Mouse (Mus musculus): ENCODE measurements around the gene Ccl12. TPM values are rescaled to one million over a fixed set of nuclear protein-coding genes. Genes with fewer than 3 reads are reported as not detected.

Gene Ccl12
- 32.4 and 37.7 TPM in 2 replicates for polyA plus RNA-seq (2015; fragmentation: Nextera tagmentation; extraction: Ambion mirVana)

GRCm38 (mm10) chr11:82101529-82101928 lies at the start of gene Ccl12:
Ccl12 (plus strand) TSS chr11:82101845.

DNA sequence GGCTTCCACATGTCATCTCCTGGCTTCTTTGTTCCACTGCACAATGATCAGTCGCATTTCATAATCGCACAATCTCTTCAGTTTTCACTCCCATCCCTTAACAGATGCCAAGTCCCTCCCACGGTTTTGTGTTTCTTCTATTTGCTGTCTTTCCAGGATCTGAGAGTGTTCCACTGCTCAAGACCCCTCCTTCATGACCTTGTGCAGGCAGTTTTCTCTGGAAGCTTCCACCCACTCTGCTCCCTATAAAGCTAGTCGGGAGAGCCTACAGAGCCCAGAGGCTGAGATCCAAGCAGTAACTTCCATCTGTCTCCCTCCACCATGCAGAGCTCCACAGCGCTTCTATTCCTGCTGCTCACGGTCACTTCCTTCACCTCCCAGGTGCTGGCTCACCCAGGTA lies 44.0 kb upstream of the Ccl12 start, which contains the start of gene Ccl11:
Ccl11 (plus strand) TSS at position 178 of the 400 bp plus-strand sequence.

DNA sequence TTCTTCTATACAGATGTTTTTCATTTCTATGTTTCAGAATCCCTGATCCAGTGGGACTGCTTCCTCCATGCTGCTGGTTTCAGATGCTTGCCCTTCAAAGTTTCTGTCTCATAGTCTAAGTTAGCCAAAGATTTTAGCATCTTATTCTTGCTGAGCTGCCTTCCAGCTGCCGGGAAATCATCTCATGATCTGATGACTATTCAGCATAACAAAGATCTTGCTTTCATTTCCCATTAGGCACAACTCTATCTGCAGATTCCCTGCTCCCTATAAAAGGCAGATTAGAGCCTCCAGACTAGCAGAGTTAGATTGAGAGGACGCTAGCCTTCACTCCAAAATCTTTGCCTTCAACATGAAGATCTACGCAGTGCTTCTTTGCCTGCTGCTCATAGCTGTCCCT lies 13.2 kb downstream of the Ccl12 start, which contains the start of gene Ccl8:
Ccl8 (plus strand) TSS at position 301 of the 400 bp plus-strand sequence.

Other genes starting within 250 kb of the Ccl12 start
- not detected in 2 replicates for gene 5530401A14Rik, start 241.2 kb upstream of the Ccl12 start, polyA plus RNA-seq (2015; fragmentation: Nextera tagmentation; extraction: Ambion mirVana)
- gene Asic2, start 133.4 kb upstream of the Ccl12 start, polyA plus RNA-seq (2015; fragmentation: Nextera tagmentation; extraction: Ambion mirVana) = 0.13 and 0.15 TPM in 2 replicates
- 23.6 and 53.0 TPM in 2 replicates for gene Ccl2, start 66.3 kb upstream of the Ccl12 start, polyA plus RNA-seq (2015; fragmentation: Nextera tagmentation; extraction: Ambion mirVana)
- gene Gm17268, start 63.3 kb upstream of the Ccl12 start, polyA plus RNA-seq (2015; fragmentation: Nextera tagmentation; extraction: Ambion mirVana) = not detected in 2 replicates
- gene Ccl7, start 56.1 kb upstream of the Ccl12 start, polyA plus RNA-seq (2015; fragmentation: Nextera tagmentation; extraction: Ambion mirVana) = 15.1 and 34.9 TPM in 2 replicates
- gene Ccl11, start 44.0 kb upstream of the Ccl12 start, polyA plus RNA-seq (2015; fragmentation: Nextera tagmentation; extraction: Ambion mirVana) = 10.9 and 12.5 TPM in 2 replicates
- gene Ccl8, start 13.3 kb downstream of the Ccl12 start, polyA plus RNA-seq (2015; fragmentation: Nextera tagmentation; extraction: Ambion mirVana) = 0.83 and 1.6 TPM in 2 replicates
- gene Ccl1, start 203.8 kb downstream of the Ccl12 start, polyA plus RNA-seq (2015; fragmentation: Nextera tagmentation; extraction: Ambion mirVana) = not detected in 2 replicates